ENCODE assay signal across 11 mouse cellular contexts in genomic region chr3:152213416-152213815, GRCm38 (mm10). TPM values are rescaled to one million over a fixed set of nuclear protein-coding genes. Genes with fewer than 3 reads are reported as not detected.
DNase-seq lines count a peak whose midpoint lies in the region; ATAC-seq and TF ChIP-seq lines count a peak whose summit lies in the region.
"Had no signal": no experiment of that assay in that cellular context is flagged by ENCODE, and none has a peak within 500 bp of the region (broad histone marks: within the 10 kb centered on the region; RNA-seq: fewer than 3 reads in every experiment).

No protein-coding gene starts in this region.

- H3K27ac ChIP-seq in heart, embryonic 10.5 days: no peak overlapping the region
- H3K27ac ChIP-seq in hindbrain, embryonic 11.5 days (ENCODE audit: low read depth, low read length): no peak overlapping the region
- no peak overlapping the region for H3K27ac ChIP-seq in liver, embryonic 16.5 days (ENCODE audit: low read length)

- no peaks in the 10 kb centered on the region for H3K9me3 ChIP-seq in heart, embryonic 10.5 days
- H3K9me3 ChIP-seq in E14TG2a.4 (ENCODE audit: low read length): no peaks in the 10 kb centered on the region
- no peaks in the 10 kb centered on the region for H3K9me3 ChIP-seq in hindbrain, embryonic 11.5 days (ENCODE audit: control insufficient read depth, low read length)
- H3K9me3 ChIP-seq in liver, embryonic 16.5 days (replicated peaks; ENCODE audit: control insufficient read depth, low read length): no peaks in the 10 kb centered on the region

- WGBS in heart, embryonic 10.5 days: 66% methylated on average over 3 of the region's 3 CpGs
- WGBS in hindbrain, embryonic 11.5 days: 81% methylated on average over 3 of the region's 3 CpGs
- WGBS in liver, embryonic 16.5 days (ENCODE audit: insufficient replicate concordance): 32% methylated on average over 3 of the region's 3 CpGs

- no peak for ATAC-seq in hindbrain, embryonic 11.5 days (ENCODE audit: low FRiP score)
- no peak for ATAC-seq in liver, embryonic 16.5 days (ENCODE audit: low read depth)

- DNase-seq in heart, embryonic 10.5 days (ENCODE audit: low spot score): no peak
- DNase-seq in heart, postnatal 4 days: no peak
- no peak for DNase-seq in hindbrain, embryonic 11.5 days (ENCODE audit: low spot score)
- DNase-seq in retina, embryonic 14.5 days (ENCODE audit: low spot score): no peak
- no peak for DNase-seq in yolk sac, embryonic 10.5 days (ENCODE audit: low spot score)
- no peak for DNase-seq in layer of hippocampus, adult 8-10 months (ENCODE audit: low spot score in 2 of 2)
- DNase-seq: cerebellum, postnatal 25 days; thymus, postnatal 36 days had no signal

- H3K36me3 ChIP-seq in heart, embryonic 10.5 days: peaks cover 39% of the 10 kb centered on the region
- peaks cover 65% of the 10 kb centered on the region for H3K36me3 ChIP-seq in E14TG2a.4 (ENCODE audit: insufficient read depth, low read length)
- H3K36me3 ChIP-seq in hindbrain, embryonic 11.5 days (ENCODE audit: control insufficient read depth, insufficient read depth, low read length): no peaks in the 10 kb centered on the region
- peaks cover 26% of the 10 kb centered on the region for H3K36me3 ChIP-seq in liver, embryonic 16.5 days (ENCODE audit: control insufficient read depth, insufficient read depth)

- H3K27me3 ChIP-seq in heart, embryonic 10.5 days (ENCODE audit: insufficient read depth, poor library complexity, severe bottlenecking): no peaks in the 10 kb centered on the region
- no peaks in the 10 kb centered on the region for H3K27me3 ChIP-seq in E14TG2a.4 (ENCODE audit: insufficient read depth, low read length)
- no peaks in the 10 kb centered on the region for H3K27me3 ChIP-seq in hindbrain, embryonic 11.5 days (ENCODE audit: control insufficient read depth, insufficient read depth, low read length)
- no peaks in the 10 kb centered on the region for H3K27me3 ChIP-seq in liver, embryonic 16.5 days (ENCODE audit: control insufficient read depth, insufficient read depth, low read depth, low read length)

- H3K4me1 ChIP-seq in heart, embryonic 10.5 days: peaks cover 18% of the 10 kb centered on the region
- peaks cover 42% of the 10 kb centered on the region for H3K4me1 ChIP-seq in E14TG2a.4 (replicated peaks; ENCODE audit: low read depth, low read length)
- peaks cover 11% of the 10 kb centered on the region; the same call in 1 of the 2 replicates for H3K4me1 ChIP-seq in hindbrain, embryonic 11.5 days (replicated peaks; ENCODE audit: control insufficient read depth, insufficient read depth, low read length)
- H3K4me1 ChIP-seq in liver, embryonic 16.5 days (ENCODE audit: control insufficient read depth, low read depth, low read length): peaks cover 20% of the 10 kb centered on the region

- H3K4me2 ChIP-seq in hindbrain, embryonic 11.5 days (replicated peaks; ENCODE audit: low read depth, low read length): peak overlapping the region; percentile 23; the same call in 1 of the 2 replicates
- H3K4me2 ChIP-seq in liver, embryonic 16.5 days (ENCODE audit: low read depth, low read length): peak overlapping the region; percentile 88

- TF ChIP-seq CTCF in E14TG2a.4 (conservative IDR thresholded peaks at IDR 0.05; ENCODE audit: low read length): no peak

- H3K4me3 ChIP-seq in heart, embryonic 10.5 days: peak overlapping the region; percentile 98; the same call in 1 of the 2 replicates
- H3K4me3 ChIP-seq in E14TG2a.4 (replicated peaks; ENCODE audit: low read length): peak overlapping the region; percentile 94; the same call in 1 of the 2 replicates
- peak overlapping the region; percentile 13; the same call in 1 of the 2 replicates for H3K4me3 ChIP-seq in hindbrain, embryonic 11.5 days (ENCODE audit: low read depth, low read length)
- peak overlapping the region; percentile 18; the same call in 1 of the 2 replicates for H3K4me3 ChIP-seq in liver, embryonic 16.5 days (ENCODE audit: low read depth, low read length)

- no peak overlapping the region for H3K9ac ChIP-seq in hindbrain, embryonic 11.5 days (ENCODE audit: low read depth, low read length)
- H3K9ac ChIP-seq in liver, embryonic 16.5 days (ENCODE audit: low read depth, low read length): no peak overlapping the region

RNA-seq across cellular contexts. Expression of gene Fubp1, which starts 3.2 kb away (rescaled TPM):
- polyA plus RNA-seq in heart, embryonic 10.5 days (2016; fragmentation: Nextera tagmentation; extraction: Ambion mirVana): 179 and 249 TPM in 2 replicates
- total RNA-seq in heart, postnatal 4 days (2021): 100 to 1,000 TPM in 1 of 2 experiments, 10 to 100 TPM in 1; 99.9 to 108 TPM
- polyA plus RNA-seq in hindbrain, embryonic 11.5 days (2014; fragmentation: Nextera tagmentation; extraction: Ambion mirVana): 424 and 450 TPM in 2 replicates
- polyA plus RNA-seq in liver, embryonic 16.5 days (2015; fragmentation: Nextera tagmentation; extraction: Ambion mirVana): 53.0 and 58.0 TPM in 2 replicates
- total RNA-seq in layer of hippocampus, adult 8-10 months (2022): 100 to 1,000 TPM; 114 to 141 (median 131) TPM

RNA-seq across cellular contexts. Expression of gene Dnajb4, which starts 3.3 kb away (rescaled TPM):
- 30.5 and 32.1 TPM in 2 replicates for polyA plus RNA-seq in heart, embryonic 10.5 days (2016; fragmentation: Nextera tagmentation; extraction: Ambion mirVana)
- 10 to 100 TPM; 58.3 to 62.3 TPM for total RNA-seq in heart, postnatal 4 days (2021)
- 28.9 and 29.1 TPM in 2 replicates for polyA plus RNA-seq in hindbrain, embryonic 11.5 days (2014; fragmentation: Nextera tagmentation; extraction: Ambion mirVana)
- 37.1 and 39.3 TPM in 2 replicates for polyA plus RNA-seq in liver, embryonic 16.5 days (2015; fragmentation: Nextera tagmentation; extraction: Ambion mirVana)
- total RNA-seq in layer of hippocampus, adult 8-10 months (2022): 10 to 100 TPM; 51.8 to 78.7 (median 62.1) TPM

RNA-seq across cellular contexts. Expression of gene Gipc2, which starts 47.4 kb away (rescaled TPM):
- polyA plus RNA-seq in heart, embryonic 10.5 days (2016; fragmentation: Nextera tagmentation; extraction: Ambion mirVana): 4.2 and 10.8 TPM in 2 replicates
- 1 to 10 TPM; 3.5 to 4.6 TPM for total RNA-seq in heart, postnatal 4 days (2021)
- polyA plus RNA-seq in hindbrain, embryonic 11.5 days (2014; fragmentation: Nextera tagmentation; extraction: Ambion mirVana): 3.1 and 5.0 TPM in 2 replicates
- polyA plus RNA-seq in liver, embryonic 16.5 days (2015; fragmentation: Nextera tagmentation; extraction: Ambion mirVana): 17.8 and 19.7 TPM in 2 replicates
- 1 to 10 TPM in 3 of 4 experiments, under 1 TPM in 1; 0.68 to 1.9 (median 1.5) TPM for total RNA-seq in layer of hippocampus, adult 8-10 months (2022)
- total RNA-seq: neutrophil, adult 5-6 weeks had no signal

RNA-seq across cellular contexts. Expression of gene Nexn, which starts 52.7 kb away (rescaled TPM):
- polyA plus RNA-seq in heart, embryonic 10.5 days (2016; fragmentation: Nextera tagmentation; extraction: Ambion mirVana): 102 and 155 TPM in 2 replicates
- total RNA-seq in heart, postnatal 4 days (2021): 100 to 1,000 TPM; 281 to 301 TPM
- 5.4 and 6.1 TPM in 2 replicates for polyA plus RNA-seq in hindbrain, embryonic 11.5 days (2014; fragmentation: Nextera tagmentation; extraction: Ambion mirVana)
- 1.3 and 1.9 TPM in 2 replicates for polyA plus RNA-seq in liver, embryonic 16.5 days (2015; fragmentation: Nextera tagmentation; extraction: Ambion mirVana)
- 1 to 10 TPM in 2 of 4 experiments, under 1 TPM in 2; 0.65 to 2.9 (median 1.3) TPM for total RNA-seq in layer of hippocampus, adult 8-10 months (2022)

Comparison
In these comparisons a context has a peak if more than half of its experiments do, and no peak if none do; other contexts are left out.
1. H3K4me3 ChIP-seq: peak in every context shown above with its lines; median percentile 98 in heart, embryonic 10.5 days; 94 in E14TG2a.4; 18 in liver, embryonic 16.5 days; 13 in hindbrain, embryonic 11.5 days.